Mouse (Mus musculus) neural tube, embryonic 14.5 days (tissue): Measurements from ENCODE around the gene Ppp1r11. TPM values are rescaled to one million over a fixed set of nuclear protein-coding genes. Genes with fewer than 3 reads are reported as not detected.

ENCODE experiments used
- ATAC-seq: fragments of 200-750 bp; cut with Nextera tagmentation; 2 replicates; pipeline ENCODE4 v1.8.0; 2017; ENCODE audit warnings: low read depth, mild to moderate bottlenecking, moderate TSS enrichment, moderate library complexity
- H3K27ac ChIP-seq: fragments of 300-500 bp; sonication (generic); 2 replicates; pipeline ENCODE4 v1.5.1; 2014; ENCODE audit warnings: low read depth, mild to moderate bottlenecking, control low read depth, low read length, moderate library complexity, mixed read lengths
- H3K27me3 ChIP-seq: fragments of 300-500 bp; sonication (generic); 2 replicates; pipeline ENCODE4 v1.6.1; 2014; ENCODE audit warnings: low read length; ENCODE audit not compliant: control insufficient read depth, insufficient read depth
- H3K36me3 ChIP-seq: fragments of 300-500 bp; sonication (generic); 2 replicates; pipeline ENCODE4 v1.6.1; 2014; ENCODE audit warnings: low read length, mixed read lengths; ENCODE audit not compliant: control insufficient read depth, insufficient read depth
- H3K4me1 ChIP-seq: fragments of 300-500 bp; sonication (generic); 2 replicates; pipeline ENCODE4 v1.6.1; 2014; ENCODE audit warnings: low read length; ENCODE audit not compliant: control insufficient read depth, insufficient read depth
- H3K4me2 ChIP-seq: fragments of 300-500 bp; sonication (generic); 2 replicates; pipeline ENCODE4 v1.6.1; 2014; ENCODE audit warnings: mild to moderate bottlenecking, low read depth, low read length, control low read depth
- H3K4me3 ChIP-seq: fragments of 300-500 bp; sonication (generic); 2 replicates; pipeline ENCODE4 v1.5.1; 2014; ENCODE audit warnings: low read depth, low read length, control low read depth, mixed read lengths
- H3K9ac ChIP-seq: fragments of 300-500 bp; sonication (generic); replicated peaks from 2 replicates; pipeline ENCODE4 v1.6.1; 2014; ENCODE audit warnings: low read depth, mild to moderate bottlenecking, control low read depth, low read length, mixed read lengths
- H3K9me3 ChIP-seq: fragments of 300-500 bp; sonication (generic); 2 replicates; pipeline ENCODE4 v1.6.1; 2016; ENCODE audit warnings: low read length; ENCODE audit not compliant: control insufficient read depth
- WGBS: fragments of 180-500 bp; shearing (Covaris S2); extraction: QIAGEN DNeasy Blood & Tissue Kit; methylation state at CpG from one replicate; pipeline ENCODE4 v1.1.7; 2014; 5-methylcytosine and 5-hydroxymethylcytosine counted together
- polyA plus RNA-seq: library from polyadenylated mRNA; unstranded; fragments of >200 nt; fragmentation: Nextera tagmentation; extraction: Ambion mirVana; gene quantifications from 2 replicates; pipeline ENCODE4 v1.2.1, GENCODE M21; 2014

Gene Ppp1r11
- polyA plus RNA-seq, 1 experiment from 2014 or later = 195 TPM

DNA sequence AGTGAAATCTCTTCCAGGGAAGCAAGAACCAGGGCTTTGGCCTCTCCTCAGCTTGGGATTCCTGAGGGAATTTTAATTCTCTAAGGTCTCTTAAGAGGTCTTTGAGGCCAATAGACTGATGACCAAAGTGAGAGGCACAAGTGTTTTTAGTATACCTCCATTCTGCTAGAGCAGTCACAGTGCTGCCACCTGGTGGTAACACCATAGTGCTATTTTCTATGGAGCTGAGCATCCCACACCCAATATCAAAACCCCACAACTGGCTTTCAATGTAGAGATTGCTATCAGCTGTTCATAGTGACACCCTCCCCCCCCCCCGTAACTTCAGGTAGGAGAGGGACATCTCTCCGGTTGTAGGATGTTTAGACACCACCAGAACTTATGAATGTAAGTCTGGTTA lies 37.4 kb downstream of the Ppp1r11 start:
- Histone ChIP-seq H3K4me3 (no peak overlapping the region), H3K4me2 (no peak overlapping the region), H3K4me1 (no peaks in the 10 kb centered on the region), H3K9ac (no peak overlapping the region), H3K9me3 (no peaks in the 10 kb centered on the region), H3K27me3 (no peaks in the 10 kb centered on the region), H3K27ac (no peak overlapping the region), H3K36me3 (no peaks in the 10 kb centered on the region)
- 0 out of 2 replicates have a peak, but pooled peaks have one; percentile 51 for ATAC-seq
- 18% methylated on average over 2 of the region's 2 CpGs for WGBS

DNA sequence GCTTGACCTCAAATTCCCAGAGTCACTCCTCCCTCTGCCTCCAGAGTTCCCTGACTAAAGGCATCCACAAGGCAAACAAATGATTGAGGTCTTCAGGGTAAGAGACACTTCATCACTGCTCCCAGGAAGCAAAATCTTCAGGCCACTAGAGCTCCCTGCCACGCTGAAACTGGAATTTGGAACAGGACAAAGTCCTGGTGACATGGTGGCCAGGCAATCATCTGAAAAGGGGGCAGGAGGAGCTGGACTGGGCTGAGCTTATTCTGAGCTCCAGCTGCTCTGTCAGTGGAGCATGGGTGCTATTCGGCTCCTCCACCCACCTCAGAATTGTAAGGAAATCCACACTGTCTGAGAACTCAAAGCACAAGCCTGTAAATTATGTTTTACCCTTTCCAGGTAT lies 39.5 kb downstream of the Ppp1r11 start:
- H3K27me3 ChIP-seq = no peaks in the 10 kb centered on the region
- H3K27ac ChIP-seq = no peak overlapping the region
- H3K4me1 ChIP-seq = no peaks in the 10 kb centered on the region
- ATAC-seq = no peak
- H3K4me3 ChIP-seq = no peak overlapping the region
- no peak overlapping the region for H3K4me2 ChIP-seq
- 80% methylated on average over 2 of the region's 2 CpGs for WGBS
- no peaks in the 10 kb centered on the region for H3K9me3 ChIP-seq
- no peak overlapping the region for H3K9ac ChIP-seq
- no peaks in the 10 kb centered on the region for H3K36me3 ChIP-seq

DNA sequence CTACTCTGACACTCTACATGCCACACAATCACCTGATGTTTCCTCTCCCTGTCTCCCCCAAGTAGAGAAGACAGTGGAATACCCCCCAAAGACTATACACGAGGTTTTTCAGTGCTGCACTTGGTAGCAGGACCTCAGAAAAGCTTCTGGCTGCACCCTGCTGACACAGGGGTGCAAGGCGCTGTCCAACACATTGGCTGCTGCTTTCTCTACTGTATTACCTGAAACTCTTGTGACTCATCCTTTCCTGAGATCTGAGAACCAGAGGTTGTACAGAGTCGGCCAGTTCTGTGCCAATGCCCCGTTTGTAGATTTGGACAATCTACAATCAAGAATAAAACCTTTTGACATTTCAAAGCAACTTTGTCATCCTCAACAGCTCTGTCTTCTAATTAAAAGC lies 41.7 kb downstream of the Ppp1r11 start:
- no peak overlapping the region for H3K9ac ChIP-seq
- no peaks in the 10 kb centered on the region for H3K27me3 ChIP-seq
- no peaks in the 10 kb centered on the region for H3K4me1 ChIP-seq
- no peaks in the 10 kb centered on the region for H3K36me3 ChIP-seq
- WGBS = 65% methylated on average over 4 of the region's 4 CpGs
- H3K4me3 ChIP-seq = no peak overlapping the region
- no peak overlapping the region for H3K4me2 ChIP-seq
- no peaks in the 10 kb centered on the region for H3K9me3 ChIP-seq
- ATAC-seq = no peak
- H3K27ac ChIP-seq = no peak overlapping the region

DNA sequence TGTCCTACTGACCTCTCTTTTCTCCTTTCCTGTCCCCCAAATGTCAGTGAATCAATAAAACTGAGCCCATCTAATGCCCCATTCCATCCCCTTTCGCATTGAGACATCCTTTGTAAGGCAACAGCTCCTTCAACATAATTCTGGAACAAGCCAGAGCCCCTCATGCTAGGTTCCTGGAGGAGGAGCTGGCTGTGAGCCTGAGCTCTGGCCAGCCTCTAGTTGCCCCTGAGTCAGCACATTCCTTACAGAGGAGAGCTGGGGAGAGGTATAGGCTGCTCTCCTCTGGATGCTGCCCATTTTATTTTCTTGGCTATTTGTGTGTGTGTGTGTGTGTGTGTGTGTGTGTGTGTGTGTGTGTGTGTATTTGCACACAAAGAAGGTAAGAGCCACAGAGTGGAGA lies 43.3 kb downstream of the Ppp1r11 start:
- Histone ChIP-seq H3K4me2 (no peak overlapping the region), H3K27me3 (no peaks in the 10 kb centered on the region), H3K9me3 (no peaks in the 10 kb centered on the region), H3K36me3 (no peaks in the 10 kb centered on the region), H3K9ac (no peak overlapping the region), H3K27ac (no peak overlapping the region), H3K4me1 (no peaks in the 10 kb centered on the region), H3K4me3 (no peak overlapping the region)
- no peak for ATAC-seq
- WGBS = 65% methylated on average over 1 of the region's 1 CpGs

DNA sequence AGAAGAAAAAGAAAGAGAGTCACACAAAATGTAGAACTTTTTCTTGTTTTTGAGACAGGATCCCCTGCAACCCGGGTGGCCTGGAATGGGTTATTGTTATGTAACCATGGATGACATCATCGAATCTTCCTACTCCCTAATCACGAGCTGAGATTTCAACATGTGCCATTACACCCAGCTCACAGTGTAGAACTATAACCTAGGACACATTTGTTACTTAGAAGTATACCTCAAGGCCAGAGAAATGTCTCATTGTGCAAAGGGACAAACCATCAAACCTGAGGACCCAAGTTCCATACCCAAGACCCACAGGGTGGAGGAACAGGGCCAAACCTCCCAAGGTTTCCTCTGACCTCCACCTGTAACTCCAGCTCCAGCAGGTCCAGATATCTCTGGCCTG lies 47.9 kb downstream of the Ppp1r11 start:
- WGBS = 82% methylated on average over 3 of the region's 3 CpGs
- H3K4me1 ChIP-seq = no peaks in the 10 kb centered on the region
- H3K4me3 ChIP-seq = no peak overlapping the region
- H3K36me3 ChIP-seq = no peaks in the 10 kb centered on the region
- H3K9me3 ChIP-seq = no peaks in the 10 kb centered on the region
- H3K27ac ChIP-seq = no peak overlapping the region
- no peak overlapping the region for H3K9ac ChIP-seq
- no peak for ATAC-seq
- no peak overlapping the region for H3K4me2 ChIP-seq
- no peaks in the 10 kb centered on the region for H3K27me3 ChIP-seq

DNA sequence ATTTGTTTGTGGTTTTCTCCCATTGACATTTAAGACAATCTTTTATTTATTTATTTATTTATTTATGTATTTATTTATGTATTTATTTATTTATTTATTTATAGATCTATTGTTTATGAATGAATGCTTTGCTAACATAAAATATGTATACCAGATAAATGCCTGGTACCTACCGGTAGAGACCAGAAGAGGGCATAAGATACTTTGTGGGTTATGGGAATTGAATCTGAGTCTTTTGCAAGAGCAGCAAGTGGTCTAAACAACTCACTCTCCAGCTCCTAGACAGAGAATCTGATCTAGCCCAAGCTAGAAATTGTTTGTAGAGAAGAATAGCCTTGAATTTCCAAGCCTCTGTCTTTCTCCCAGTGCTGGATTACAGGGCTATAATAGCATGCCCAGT lies 50.9 kb downstream of the Ppp1r11 start:
- no peak for ATAC-seq
- no peaks in the 10 kb centered on the region for H3K27me3 ChIP-seq
- H3K4me2 ChIP-seq = no peak overlapping the region
- H3K4me1 ChIP-seq = no peaks in the 10 kb centered on the region
- WGBS = 33% methylated on average over 1 of the region's 1 CpGs
- no peaks in the 10 kb centered on the region for H3K36me3 ChIP-seq
- no peak overlapping the region for H3K27ac ChIP-seq
- no peak overlapping the region for H3K4me3 ChIP-seq
- H3K9ac ChIP-seq = no peak overlapping the region
- no peaks in the 10 kb centered on the region for H3K9me3 ChIP-seq

DNA sequence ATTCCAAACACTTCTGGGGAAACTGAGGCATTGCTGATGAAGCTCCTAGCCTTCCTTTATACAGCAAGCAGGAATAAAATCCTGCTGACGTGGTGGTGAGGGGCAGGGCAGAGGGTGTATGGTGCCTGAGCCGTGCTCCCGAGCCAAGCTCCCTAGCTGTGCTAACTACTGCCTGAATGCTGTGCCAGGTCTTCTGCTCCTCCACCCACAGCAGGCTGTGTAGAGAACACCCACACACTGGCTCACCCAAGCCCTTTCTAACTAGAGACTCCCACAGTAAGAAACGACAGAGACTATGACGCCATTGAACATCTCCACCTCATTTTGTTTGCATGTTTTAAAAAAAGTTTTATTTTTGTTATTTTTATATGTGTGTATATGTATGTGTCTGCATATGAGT lies 51.5 kb downstream of the Ppp1r11 start:
- no peak for ATAC-seq
- 87% methylated on average over 5 of the region's 5 CpGs for WGBS
- H3K9me3 ChIP-seq = no peaks in the 10 kb centered on the region

DNA sequence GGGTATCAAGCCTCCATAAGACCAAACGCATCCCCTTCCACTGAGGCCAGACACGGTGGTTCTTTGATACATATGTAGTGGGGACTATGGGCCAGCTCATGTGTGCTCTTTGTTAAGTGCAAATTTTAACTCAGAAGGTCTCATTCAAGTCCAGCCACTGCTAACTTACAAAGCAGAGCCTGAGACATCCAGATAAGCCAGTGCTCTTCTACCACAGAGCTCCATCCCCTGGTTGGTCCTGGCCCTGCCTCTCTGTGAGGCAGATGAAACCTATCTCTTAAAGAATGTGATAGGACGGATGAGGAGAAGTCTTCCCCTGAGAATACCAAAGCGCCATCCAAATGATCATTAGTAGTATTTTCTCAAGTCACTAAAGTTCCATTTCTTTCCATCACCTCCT lies 52.2 kb downstream of the Ppp1r11 start:
- H3K36me3 ChIP-seq = no peaks in the 10 kb centered on the region
- no peaks in the 10 kb centered on the region for H3K27me3 ChIP-seq
- H3K4me1 ChIP-seq = no peaks in the 10 kb centered on the region
- no peak overlapping the region for H3K4me3 ChIP-seq
- H3K9me3 ChIP-seq = no peaks in the 10 kb centered on the region
- WGBS = 90% methylated on average over 4 of the region's 4 CpGs
- no peak for ATAC-seq
- H3K9ac ChIP-seq = no peak overlapping the region
- no peak overlapping the region for H3K4me2 ChIP-seq
- H3K27ac ChIP-seq = no peak overlapping the region

More for the DNA sequence above, 51.5 kb downstream of the Ppp1r11 start:
- no peaks in the 10 kb centered on the region for H3K4me1 ChIP-seq
- H3K36me3 ChIP-seq = no peaks in the 10 kb centered on the region
- no peaks in the 10 kb centered on the region for H3K27me3 ChIP-seq
- H3K27ac ChIP-seq = no peak overlapping the region
- H3K4me2 ChIP-seq = no peak overlapping the region
- H3K9ac ChIP-seq = no peak overlapping the region
- H3K4me3 ChIP-seq = no peak overlapping the region
